Mouse (Mus musculus) cerebellum, adult 2 months (tissue): Measurements from ENCODE around the gene Plce1.

ENCODE experiments used
- CTCF ChIP-seq: fragments of 200-500 bp; IDR thresholded peaks from 2 replicates; pipeline ENCODE4 v1.5.1; 2011; ENCODE audit warnings: low read depth, mild to moderate bottlenecking, control low read depth, low read length, moderate library complexity, borderline replicate concordance; ENCODE audit not compliant: insufficient read depth
- POLR2A ChIP-seq: fragments of 200-500 bp; IDR thresholded peaks from 2 replicates; pipeline ENCODE4 v1.6.1; 2011; ENCODE audit warnings: low read length, control low read depth, borderline replicate concordance; ENCODE audit not compliant: insufficient read depth

- TF ChIP-seq CTCF (no peak), POLR2A (no peak)
These were observed 240.9 kb downstream of the Plce1 start for GRCm38 (mm10) chr19:38721808-38722207.
